Mouse (Mus musculus): ENCODE results near the gene Senp3.
"Not testable (repeated sequence)": the region's sequence is repeated elsewhere in the genome, so short reads cannot be mapped to it uniquely, and the experiment has no call there.

Senp3 gene

DNA sequence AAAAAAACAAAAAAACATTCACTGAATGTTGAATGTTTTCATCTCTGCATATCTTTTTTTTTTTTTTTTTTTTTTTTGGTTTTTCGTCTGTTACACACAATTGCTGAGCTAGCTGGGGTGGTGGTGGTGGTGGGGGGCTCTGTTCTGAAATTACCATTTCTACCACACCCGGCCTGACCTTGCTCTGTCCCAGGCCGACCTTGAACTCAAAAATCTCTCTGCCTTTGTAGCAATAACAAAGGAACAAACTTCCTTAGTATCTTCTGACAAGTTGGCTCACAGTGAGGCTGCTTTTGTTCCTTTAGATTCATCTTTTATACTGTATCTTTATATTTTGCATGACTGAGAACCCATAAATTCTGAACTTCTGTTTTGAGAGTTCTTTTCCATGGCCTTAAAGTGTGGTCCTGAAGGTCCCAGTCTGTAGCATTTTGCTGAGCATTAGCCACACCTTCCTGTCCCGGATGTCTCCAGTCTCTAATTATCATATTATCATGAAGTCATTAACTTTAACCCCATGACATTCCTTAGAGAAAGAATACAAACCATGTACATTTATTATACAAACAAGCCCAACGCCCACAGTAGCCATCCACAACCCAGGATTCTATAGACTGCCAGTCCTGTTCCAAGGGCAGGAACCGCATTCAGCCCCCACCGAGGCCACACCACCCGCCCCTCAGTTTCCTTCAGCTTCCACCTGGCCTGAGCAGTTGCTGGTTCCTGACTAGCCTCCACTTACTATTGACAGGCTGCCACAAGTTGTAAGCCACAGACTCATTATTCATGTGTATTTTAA, 22.1 kb upstream of the Senp3 start:
- no peak for DNase-seq

DNA sequence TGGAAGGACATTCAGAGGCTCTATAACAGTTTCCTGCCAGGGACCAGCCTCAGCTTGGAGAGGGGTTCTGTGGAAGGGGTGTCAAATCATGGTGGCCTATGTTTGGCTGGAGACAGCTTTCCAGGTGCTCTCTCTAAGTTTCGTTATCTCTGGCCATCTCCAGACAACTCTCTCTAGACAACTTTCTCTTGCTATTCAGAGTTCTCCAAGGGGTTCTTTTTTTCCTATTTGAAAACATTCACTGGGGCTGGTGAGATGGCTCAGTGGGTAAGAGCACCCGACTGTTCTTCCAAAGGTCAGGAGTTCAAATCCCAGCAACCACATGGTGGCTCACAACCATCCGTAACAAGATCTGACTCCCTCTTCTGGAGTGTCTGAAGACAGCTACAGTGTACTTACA, 21.5 kb upstream of the Senp3 start:
- DNase-seq = not testable (repeated sequence)

DNA sequence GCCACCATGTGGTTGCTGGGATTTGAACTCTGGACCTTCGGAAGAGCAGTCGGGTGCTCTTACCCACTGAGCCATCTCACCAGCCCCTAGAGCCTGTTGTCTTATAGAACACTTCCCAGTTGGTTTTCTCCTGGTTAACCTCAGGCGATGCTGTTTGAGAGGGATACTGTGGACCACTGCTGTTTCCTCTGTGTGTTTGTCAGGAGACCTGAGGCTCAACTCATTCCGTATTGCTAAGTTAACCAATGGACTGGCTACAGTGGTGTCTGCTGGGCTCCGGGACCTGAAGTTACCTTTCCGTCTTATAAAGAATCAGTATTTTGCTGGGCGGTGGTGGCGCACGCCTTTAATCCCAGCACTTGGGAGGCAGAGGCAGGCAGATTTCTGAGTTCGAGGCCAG, 21.0 kb upstream of the Senp3 start:
- not testable (repeated sequence) for DNase-seq

DNA sequence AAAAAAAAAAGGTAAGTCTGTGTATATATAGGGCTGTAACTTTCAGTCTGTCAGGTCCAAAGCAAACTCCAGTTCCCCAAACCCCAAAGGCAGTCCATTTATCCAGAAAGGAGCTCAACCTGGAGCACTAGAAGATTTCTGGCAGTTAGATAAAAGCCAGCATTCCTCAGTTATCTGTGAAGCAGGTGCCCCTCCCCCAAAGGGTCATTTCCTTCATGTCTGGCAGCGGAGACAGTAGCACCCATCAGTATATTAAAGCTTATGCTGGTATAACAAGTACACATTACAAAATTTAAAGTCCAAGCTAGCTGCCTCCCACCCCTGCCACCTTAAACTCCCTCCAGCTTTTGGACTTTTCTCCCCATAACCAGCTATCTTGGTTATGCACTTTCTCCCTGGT, 17.7 kb upstream of the Senp3 start:
- DNase-seq = no peak

DNA sequence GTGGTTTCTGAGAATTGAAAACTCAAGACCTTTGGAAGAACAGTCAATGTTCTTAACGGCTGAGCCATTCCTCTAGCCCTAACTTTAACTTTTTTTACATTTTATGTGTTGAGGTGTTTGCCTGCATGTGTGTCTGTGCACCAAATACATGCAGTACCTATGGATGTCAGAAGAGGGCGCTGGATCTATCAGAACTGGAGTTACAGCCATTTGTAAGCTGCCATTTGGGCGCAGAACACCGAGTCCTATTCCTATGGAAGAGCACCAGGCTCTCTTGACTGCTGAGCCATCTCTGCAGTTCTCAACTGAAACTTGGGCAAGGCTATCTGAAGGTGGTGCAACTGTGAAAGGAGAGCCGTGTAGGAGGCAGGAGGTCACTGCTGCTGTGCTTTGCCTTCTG, 16.7 kb upstream of the Senp3 start:
- no peak for DNase-seq

DNA sequence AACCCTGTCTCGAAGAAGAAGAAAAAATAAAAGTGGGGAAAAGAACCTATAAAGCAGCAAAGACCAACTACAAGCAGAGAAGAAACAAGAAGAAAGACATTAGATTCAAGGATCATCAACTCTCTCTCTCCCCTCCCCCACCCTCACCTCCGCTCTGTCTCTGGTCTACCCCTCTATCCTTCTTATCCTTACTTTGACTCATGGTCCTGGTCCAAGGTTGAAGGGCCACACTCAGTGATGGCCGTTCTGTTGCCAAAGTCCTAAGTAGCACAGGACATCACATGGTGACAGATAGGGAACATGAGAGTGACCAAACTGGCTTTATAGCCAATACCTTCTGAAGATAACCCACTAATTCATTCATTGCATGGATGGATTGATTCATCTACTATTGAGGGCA, 15.5 kb upstream of the Senp3 start:
- DNase-seq = no peak

DNA sequence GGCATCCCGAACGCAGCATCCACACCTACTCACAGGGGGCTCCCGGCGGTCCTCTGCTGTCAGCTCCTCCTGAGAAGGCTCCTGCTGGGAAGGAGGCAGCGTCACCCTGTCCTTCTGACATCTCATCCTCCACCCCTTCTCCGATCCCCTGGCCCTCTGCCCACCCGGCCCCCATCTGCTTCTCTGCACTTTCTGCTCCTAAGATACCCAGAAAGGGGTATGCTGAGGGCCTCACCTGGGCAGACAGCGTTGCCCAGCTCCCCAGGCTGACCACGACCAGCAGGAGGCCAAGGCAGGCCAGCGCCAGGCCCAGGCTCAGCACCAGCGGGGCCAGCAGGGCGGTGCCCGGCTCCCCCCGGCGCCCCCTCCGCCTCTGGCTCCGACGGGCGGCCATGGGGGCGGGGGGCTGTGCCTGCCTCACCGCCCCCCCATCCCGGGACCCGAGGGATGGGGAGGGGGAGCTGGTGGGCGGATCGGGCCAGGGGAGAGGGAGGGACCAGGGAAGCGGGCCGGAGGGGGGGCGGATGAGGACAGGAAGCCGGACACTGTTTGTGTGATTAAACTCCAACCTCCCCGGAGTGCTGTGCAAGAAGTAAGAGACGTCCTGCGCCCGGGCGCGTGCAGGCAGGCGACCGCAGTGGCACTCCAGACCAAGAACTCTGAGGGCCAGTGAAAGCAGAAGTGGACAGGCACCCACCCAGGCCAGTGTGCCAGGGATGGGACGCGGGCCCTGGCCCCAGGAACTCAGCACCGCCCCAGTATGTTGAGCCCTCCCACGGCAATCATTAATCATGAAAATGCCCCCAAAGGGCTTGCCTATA, 13.7 kb upstream of the Senp3 start, which contains the start of the genes Tnfsf12 and Tnfsfm13:
Gene Tnfsf12 (minus strand): TSS at position 489 of the 821 bp plus-strand sequence.
Gene Tnfsfm13 (minus strand): TSS at position 738 of the 821 bp plus-strand sequence.
- peak; percentile 82 for DNase-seq

DNA sequence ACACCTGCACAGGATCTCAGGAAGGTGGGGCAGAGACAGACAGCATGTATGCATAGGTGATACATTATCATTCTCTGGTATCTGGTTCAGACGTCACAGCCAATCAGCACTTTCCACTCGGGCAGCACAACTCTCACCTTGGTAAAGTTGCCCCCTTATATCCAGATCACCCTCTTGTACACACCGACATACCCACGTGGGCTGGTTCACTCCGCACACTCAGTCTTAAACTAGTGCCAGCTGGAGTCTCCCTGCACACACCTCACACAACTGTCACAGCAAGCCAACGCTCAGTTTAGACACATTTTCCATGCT, 13.1 kb upstream of the Senp3 start:
- DNase-seq = no peak

DNA sequence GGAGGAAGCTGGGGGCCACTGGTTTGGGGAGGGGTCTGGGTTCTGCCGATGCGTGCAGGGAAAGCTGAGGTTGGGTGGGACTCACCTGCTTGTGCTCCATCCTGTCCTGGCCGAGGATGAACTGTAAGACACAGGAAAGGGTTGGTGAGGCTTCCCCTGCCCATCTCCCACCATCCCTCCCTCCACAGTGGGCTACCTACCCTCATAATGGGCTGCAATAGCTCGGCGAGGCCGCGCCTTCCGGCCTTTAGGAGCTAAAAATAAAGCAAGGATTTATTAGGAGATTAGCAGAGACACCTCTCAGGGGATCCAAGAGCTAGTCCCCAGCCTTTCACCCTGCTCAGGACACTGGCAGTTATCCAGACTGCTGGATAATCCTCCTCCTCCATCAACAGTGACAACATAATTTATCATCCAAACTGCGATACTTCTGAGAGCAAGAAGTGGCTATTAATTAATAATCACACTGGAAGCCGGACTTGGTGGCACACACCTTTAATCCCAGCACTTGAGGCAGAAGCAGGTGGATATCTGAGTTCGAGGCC, 11.6 kb upstream of the Senp3 start:
- peak; percentile 55 for DNase-seq

DNA sequence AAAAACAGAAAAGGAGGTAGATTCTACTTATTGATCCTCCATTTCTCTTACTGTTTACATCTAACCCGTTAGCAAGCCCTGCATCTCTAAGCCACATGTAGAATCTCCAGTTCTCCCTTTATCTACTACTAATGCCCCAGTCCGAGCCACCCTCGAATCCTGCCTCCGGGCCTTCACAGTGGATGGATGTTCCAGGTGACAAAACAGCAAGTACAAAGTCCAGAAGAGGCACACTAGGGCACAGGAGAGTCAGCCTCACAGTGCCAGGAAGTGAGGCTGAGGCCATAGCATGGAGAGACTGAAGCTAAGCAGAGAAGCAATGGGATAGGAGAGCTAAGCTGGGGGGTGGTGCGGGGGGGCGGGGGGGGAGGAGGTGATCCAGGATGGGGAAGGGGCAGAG, 11.0 kb upstream of the Senp3 start:
- DNase-seq = peak; percentile 87

DNA sequence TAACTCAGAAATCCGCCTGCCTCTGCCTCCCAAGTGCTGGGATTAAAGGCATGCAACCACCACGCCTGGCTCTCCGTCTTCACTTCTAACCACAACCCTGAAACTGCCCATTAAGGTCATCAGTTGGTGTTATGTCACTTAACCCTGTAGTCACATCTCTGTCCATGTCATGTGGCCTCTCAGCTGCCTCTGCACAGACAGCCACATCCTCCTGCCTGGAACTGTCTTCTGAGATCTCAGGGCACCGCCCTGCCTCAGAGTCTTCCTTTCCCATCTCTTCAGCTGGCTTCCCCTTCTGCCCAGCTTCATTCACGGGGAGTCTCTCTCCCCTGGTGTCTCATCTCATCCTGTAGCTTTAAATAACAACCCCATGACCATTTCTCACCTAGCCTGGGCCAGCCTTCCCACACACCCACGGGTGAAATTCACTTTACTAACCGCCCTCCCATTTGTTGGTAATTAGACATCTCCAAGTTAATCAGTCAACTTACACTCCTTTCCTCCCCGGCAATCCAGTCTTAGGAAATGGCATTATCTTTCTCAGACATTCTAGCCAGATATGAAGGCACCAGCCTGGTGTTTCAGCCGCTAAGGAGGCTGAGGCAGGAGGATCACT, 10.4 kb upstream of the Senp3 start:
- peak; percentile 73 for DNase-seq

DNA sequence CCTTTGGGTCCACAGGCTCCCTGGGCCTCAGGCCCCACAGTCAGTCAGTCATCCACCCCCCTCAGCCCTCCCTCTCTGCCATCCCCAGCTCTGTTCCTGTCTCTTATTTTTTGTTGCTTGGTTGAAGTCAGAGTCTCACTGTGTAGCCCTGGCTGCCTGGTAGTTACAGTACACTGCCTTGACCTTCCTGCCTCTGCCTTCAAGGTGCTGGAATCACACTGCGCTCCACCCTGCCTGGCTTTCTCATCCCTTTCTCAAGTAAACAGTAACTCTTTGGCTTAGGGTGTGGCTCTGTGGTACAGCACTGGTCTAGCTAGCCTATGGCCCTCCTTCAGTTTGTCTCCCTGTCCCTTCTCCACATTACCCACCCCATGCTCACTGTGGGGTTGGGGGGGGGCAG, 8.0 kb upstream of the Senp3 start:
- peak; percentile 79 for DNase-seq

DNA sequence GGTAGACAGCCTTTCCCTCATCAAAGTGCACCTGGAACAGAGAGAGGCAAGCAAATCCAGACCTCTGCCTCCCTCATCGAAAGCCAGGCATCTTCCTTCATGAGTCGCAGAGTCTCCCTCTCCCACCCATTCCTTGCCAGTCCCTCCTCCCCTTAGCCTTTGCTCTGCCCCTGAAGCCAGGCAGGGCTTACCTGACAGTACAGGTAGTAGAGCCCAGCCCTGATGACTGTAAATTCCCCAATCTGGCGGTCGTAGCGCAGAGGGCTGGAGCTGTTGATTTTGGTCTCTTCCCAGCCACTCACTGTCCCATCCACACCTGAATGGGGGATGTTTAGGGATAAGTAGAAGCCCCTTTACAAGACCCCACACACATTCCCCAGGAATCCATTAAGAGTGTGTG, 5.2 kb upstream of the Senp3 start:
- DNase-seq = no peak

DNA sequence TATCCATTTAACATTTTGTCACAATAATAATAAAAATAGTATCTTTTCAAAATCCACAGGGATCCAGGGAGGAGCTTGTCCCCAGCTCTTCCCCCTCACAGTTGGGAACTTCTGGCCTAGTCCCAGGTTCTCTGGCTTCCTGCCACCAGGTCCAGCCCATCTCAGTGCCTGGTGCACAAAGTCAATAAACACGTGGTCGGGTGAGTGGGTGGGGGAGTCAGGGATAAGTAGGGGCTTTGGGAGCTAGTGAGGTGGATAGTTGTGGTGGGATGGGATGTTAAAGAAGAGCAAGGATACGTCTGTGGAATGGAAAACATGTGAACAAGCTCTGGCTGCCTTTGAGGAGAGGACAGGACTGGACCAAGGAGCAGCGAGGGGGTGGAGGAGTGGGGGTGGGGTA, 4.5 kb upstream of the Senp3 start:
- peak; percentile 82 for DNase-seq

DNA sequence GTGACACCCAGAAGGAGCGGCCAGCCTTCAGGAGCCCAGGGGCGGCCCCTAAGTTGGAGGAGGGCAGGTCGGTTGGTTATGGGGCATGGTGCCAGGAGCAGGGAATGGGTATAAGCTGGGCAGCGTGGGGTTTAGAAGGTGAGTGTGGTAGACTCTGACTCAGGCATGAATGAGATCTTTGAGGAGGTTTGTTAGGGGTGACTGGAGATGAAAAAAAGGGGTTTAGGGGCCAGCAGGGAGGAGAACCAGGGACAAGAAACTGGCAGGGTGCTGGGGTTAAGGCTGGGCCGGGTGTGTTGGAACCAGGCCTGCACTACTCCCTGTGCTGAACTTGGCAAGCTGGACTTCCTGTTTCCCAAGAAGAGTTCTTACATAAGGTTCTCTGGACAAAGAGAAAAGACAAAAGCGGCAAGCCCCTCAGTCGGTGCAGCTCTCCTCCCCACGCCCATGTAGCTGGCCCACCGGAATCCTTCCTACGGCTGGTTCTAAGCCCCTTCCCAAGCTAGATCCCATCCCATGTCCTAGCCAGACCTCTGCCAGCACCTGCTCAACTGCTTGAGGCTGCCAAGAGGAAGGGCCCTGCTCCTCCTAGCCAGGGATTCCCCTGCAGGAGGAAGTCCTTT, 3.8 kb upstream of the Senp3 start, which contains the start of gene Tnfsf13:
Gene Tnfsf13 (minus strand): TSS at position 259 of the 623 bp plus-strand sequence.
- peak; percentile 96 for DNase-seq

DNA sequence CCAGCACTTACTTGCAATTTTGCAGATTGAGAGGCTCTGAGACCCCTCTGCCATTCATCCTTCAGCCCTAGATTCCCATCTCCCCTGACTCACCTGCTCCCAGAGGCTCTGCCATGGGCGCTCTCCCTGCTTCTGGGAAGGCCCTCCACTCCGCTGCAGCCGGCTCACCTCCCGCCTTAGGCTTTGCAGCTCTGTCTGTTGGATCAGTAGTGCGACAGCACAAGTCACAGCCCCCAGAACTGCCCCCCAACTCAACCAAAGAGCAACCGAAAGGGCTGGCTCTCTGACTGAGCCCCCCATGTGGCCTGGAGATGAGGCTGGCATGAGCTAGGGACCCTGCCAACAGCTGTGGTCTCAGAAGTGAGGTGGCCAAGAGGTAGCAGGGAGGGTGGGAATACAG, 3.1 kb upstream of the Senp3 start:
- no peak for DNase-seq

DNA sequence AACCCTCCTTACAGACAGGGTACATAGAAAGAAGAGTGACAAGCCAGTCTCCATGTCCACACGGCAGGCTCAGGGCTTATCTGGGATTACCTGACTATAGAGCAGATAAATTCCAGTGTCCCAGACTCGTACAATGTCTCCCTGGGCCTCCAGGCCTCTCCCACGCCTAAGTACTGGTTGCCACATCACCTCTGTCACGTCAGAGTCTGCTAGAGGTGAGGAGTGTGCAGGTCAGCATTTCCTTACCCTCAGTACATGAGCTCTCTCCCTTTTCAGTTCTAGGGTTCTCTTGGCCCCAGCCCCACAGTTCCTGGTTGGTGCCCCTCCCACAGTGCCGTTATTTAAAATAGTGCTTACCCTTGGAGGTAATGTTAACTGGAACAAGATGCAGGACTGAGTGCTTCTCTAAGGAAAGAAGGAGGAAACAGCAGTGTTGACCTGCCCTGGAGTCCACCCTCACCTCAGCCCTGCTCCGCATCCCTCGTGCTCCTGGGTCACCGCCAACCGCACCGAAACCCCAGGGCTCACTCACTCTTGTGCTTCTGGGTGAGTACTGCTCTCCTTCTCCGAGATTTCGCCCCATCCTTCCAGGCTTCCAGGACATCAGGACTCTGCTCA, 2.4 kb upstream of the Senp3 start:
- peak; percentile 40 for DNase-seq

DNA sequence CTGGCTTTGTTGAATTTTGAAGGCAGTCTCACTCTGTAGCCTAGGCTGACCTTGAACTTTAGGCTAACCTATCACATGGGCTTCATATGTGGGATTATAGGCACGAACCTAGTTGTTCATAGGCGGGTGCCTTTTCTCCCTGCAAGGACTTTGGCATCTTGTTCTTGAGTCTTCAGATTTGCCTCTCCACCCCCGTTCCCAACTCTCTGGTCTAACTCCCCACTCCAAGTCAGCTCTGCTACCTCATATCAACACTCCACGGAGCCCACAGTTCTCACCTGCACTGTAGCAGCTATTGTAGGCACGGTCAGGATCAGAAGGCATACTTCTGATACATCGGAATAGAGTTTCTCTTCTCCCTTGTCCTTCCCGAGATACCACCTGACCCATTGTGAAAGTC, 1.7 kb upstream of the Senp3 start:
- DNase-seq = no peak

DNA sequence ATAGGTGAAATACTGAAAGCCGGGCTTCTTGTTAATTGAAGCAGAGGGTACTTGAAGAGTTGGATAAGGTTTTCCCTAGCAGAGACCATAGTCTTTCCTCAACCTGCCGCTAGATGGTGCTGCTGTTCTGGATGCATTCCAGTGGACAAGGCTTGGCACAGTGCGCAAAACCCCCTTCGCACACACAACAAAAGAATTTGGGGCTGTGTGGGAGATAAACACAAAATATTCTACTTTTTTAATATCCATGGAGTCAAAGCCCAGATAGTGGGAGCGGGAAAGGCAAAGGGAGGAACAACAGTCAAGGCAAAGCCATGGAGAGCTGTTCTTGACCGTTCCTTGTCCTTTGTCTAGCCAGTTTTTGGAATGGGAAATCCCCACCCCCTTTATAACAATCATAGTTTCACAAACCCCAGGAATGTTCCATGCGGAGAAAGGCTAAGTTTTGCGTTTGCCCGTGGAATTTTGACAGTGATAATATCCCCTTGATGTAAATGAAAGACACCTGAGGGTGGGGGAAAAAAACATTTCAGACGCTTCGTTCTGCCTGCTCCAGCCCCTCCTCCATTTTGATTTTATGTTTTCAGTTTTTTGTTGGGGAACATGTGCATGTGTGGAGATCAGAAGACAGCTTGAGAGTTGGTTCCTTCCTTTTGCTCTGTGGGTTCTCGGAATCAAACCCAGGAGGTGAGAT, 1.1 kb upstream of the Senp3 start:
- DNase-seq = peak; percentile 93

DNA sequence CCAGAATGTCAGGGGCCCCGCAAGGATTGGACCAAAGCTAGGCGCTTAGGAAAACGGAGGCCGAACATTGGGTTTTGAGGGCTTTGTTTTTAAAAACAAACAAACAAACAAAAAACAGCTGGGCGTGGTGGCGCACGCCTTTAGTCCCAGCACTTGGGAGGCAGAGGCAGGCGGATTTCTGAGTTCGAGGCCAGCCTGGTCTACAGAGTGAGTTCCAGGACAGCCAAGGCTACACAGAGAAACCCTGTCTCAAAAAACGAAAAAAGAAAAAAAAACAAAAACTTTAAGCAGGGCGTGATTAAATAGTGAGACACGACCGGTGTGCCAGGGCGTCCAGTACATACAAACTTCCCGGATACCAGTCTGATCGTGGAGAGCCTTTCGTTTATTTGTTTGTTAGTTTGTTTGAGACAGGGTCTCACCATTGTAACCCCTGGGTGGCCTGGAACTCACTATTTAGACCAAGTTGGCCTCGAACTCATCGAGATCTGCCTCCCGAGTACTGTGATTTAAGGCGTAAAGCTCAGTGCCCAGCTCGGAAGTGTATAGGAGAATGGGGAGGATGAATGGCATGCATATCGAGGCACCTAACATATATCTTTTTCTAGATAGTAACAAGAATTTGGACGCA, 440 bp upstream of the Senp3 start:
- DNase-seq = no peak

DNA sequence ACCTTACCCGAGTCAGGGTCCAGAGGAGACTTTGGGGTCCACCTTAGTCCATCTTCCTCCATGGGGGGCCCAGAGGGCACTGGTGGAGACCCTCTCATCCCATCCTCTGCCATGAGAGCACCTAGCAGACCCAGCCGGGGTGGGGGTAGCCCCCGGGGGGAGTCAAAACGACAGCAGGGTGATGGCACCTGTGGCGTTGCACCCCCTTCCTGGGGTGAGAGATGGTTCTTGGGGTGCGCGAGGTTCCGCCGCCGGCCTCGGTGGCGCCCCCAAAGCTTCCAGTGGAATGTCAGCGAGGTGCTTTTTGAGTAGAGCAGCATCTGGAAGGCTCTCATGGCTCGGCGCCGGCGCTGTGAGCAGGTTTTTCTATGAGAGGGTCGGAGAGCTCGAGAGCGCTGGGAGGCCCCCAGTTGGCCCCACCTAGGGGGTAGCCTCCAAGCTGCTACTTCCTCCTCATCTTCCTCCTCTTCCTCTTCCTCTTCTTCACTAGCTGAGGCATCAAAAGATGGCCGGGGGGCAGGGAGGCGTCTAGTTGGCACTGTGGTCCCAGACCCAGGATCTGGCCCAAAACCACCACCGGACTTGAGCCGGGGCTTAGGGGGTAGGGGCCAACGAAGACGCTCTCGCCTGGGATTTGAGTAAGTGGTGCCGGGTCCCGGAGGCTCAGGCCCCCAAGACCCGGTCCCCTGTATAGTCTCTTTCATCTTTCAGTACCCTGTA, 1.6 kb downstream of the Senp3 start:
- DNase-seq = no peak

Measured in kidney, adult 9 months (tissue).